Mouse (Mus musculus) heart, embryonic 11.5 days (tissue): Measurements from ENCODE around the gene Mapk1. TPM values are rescaled to one million over a fixed set of nuclear protein-coding genes. Genes with fewer than 3 reads are reported as not detected.

Source experiments
- ATAC-seq: fragments of 200-750 bp; cut with Nextera tagmentation; replicated peaks from 2 replicates; pipeline ENCODE4 v1.8.0; 2017; ENCODE audit warnings: moderate library complexity; ENCODE audit not compliant: insufficient number of reproducible peaks, low FRiP score, low TSS enrichment
- H3K27ac ChIP-seq: fragments of 300-500 bp; sonication (generic); 2 replicates; pipeline ENCODE4 v1.5.1; 2014; ENCODE audit warnings: mild to moderate bottlenecking, low read depth, low read length
- H3K27me3 ChIP-seq: fragments of 300-500 bp; sonication (generic); 2 replicates; pipeline ENCODE4 v1.6.1; 2014; ENCODE audit warnings: mild to moderate bottlenecking, low read length, mixed read lengths; ENCODE audit not compliant: control insufficient read depth, insufficient read depth
- H3K36me3 ChIP-seq: fragments of 300-500 bp; sonication (generic); 2 replicates; pipeline ENCODE4 v1.6.1; 2014; ENCODE audit warnings: mild to moderate bottlenecking, low read length, moderate library complexity, mixed read lengths; ENCODE audit not compliant: control insufficient read depth, insufficient read depth
- H3K4me1 ChIP-seq: fragments of 300-500 bp; sonication (generic); 2 replicates; pipeline ENCODE4 v1.6.1; 2014; ENCODE audit warnings: low read length; ENCODE audit not compliant: control insufficient read depth, insufficient read depth
- H3K4me2 ChIP-seq: fragments of 300-500 bp; sonication (generic); 2 replicates; pipeline ENCODE4 v1.6.1; 2014; ENCODE audit warnings: mild to moderate bottlenecking, moderate library complexity
- H3K4me3 ChIP-seq: fragments of 300-500 bp; sonication (generic); 2 replicates; pipeline ENCODE4 v1.5.1; 2014; ENCODE audit warnings: low read depth, low read length
- H3K9ac ChIP-seq: fragments of 300-500 bp; sonication (generic); 2 replicates; pipeline ENCODE4 v1.6.1; 2014; ENCODE audit warnings: mild to moderate bottlenecking, low read depth, low read length, moderate library complexity
- H3K9me3 ChIP-seq: fragments of 300-500 bp; sonication (generic); replicated peaks from 2 replicates; pipeline ENCODE4 v1.6.1; 2016; ENCODE audit warnings: low read length; ENCODE audit not compliant: control insufficient read depth
- WGBS: fragments of 180-500 bp; shearing (Covaris S2); extraction: QIAGEN DNeasy Blood & Tissue Kit; methylation state at CpG from one replicate; pipeline ENCODE4 v1.1.7; 2014; ENCODE audit not compliant: insufficient replicate concordance; 5-methylcytosine and 5-hydroxymethylcytosine counted together
- polyA plus RNA-seq: library from polyadenylated mRNA; unstranded; fragments of >200 nt; fragmentation: Nextera tagmentation; extraction: Ambion mirVana; gene quantifications from 2 replicates; pipeline ENCODE4 v1.2.1, GENCODE M21; 2014

Mapk1 gene
- polyA plus RNA-seq, 1 experiment from 2014 or later = 146 TPM

DNA sequence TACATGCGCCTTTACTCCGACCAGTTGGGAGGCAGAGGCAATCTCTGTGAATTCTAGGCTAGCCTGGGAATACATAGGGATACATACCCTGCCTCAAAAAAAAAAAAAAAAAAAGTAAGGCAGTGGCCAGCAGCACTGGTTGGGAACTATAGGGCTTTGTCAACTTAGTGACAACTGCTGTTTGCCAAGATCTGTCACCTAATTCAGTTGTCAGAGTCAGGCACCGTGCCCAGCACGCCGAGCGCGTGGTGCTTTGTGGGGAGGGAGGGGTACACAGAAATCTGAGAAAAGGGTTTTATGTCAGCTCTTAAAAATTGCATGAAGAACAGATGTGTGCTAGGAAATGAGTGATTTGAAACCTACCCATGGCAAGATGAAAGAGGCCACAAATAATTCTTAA is 94.9 kb downstream of the Mapk1 start:
- Histone ChIP-seq H3K27ac (no peak overlapping the region), H3K4me1 (no peaks in the 10 kb centered on the region), H3K36me3 (peaks cover 11% of the 10 kb centered on the region), H3K9me3 (0 out of 2 replicates have a peak, but pooled peaks cover 5% of the 10 kb centered on the region), H3K27me3 (no peaks in the 10 kb centered on the region), H3K9ac (no peak overlapping the region), H3K4me3 (no peak overlapping the region), H3K4me2 (no peak overlapping the region)
- 84% methylated on average over 7 of the region's 7 CpGs for WGBS
- ATAC-seq = no peak

- Histone ChIP-seq H3K27ac (no peak overlapping the region), H3K9ac (no peak overlapping the region), H3K9me3 (no peaks in the 10 kb centered on the region), H3K4me2 (no peak overlapping the region), H3K4me3 (no peak overlapping the region), H3K27me3 (no peaks in the 10 kb centered on the region), H3K4me1 (peaks cover 14% of the 10 kb centered on the region), H3K36me3 (peaks cover 17% of the 10 kb centered on the region; the same call in 1 of the 2 replicates)
- no peak for ATAC-seq
- WGBS = 73% methylated on average over 6 of the region's 6 CpGs
Observed at GRCm38 (mm10) chr16:17082121-17082792, 99.1 kb downstream of the Mapk1 start.

DNA sequence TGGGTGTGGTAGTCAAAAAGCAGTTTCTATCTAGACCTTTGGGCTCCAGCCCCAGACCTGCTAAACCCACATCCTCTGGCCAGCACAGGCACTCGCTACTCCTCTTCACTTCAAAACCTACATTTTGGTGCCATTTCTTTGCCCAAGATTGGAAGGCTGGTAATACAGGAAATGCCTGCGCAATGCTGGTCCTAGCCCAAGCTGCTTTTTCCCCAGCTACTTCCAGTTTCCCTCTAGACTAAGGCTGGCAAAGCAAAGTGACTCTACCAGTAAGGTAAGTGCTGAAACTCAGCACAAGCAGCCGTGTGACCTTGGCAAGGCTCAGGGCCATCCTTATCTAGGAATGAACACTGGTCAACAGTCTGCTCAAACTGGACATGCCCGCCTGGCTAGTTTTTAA is 102.5 kb downstream of the Mapk1 start:
- H3K27me3 ChIP-seq = no peaks in the 10 kb centered on the region
- H3K4me3 ChIP-seq = no peak overlapping the region
- peaks cover 38% of the 10 kb centered on the region for H3K36me3 ChIP-seq
- no peak overlapping the region for H3K9ac ChIP-seq
- no peaks in the 10 kb centered on the region for H3K9me3 ChIP-seq
- H3K27ac ChIP-seq = 0 out of 2 replicates have a peak overlapping the region, but pooled peaks have one; percentile 50
- peaks cover 14% of the 10 kb centered on the region for H3K4me1 ChIP-seq
- ATAC-seq = no peak
- H3K4me2 ChIP-seq = no peak overlapping the region
- WGBS = 70% methylated on average over 4 of the region's 4 CpGs

DNA sequence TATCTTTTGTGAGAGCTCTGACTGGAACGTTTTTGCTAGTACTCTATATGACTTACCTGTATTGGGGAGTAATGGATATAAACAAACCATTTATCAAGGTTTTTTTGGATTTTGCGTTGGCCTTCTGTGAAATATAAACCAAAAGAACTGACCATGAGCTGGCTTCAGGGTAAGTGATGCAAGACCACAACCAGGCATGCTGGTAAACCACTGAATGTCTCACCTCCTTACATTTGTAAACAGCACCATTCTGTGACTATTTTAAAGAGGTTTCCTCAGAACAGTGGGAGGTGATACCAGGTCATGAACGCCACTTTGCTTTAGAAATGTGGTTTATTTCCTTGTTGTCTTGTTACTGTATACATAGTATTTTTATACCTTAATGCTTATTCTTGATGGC is 103.1 kb downstream of the Mapk1 start:
- Histone ChIP-seq H3K9ac (no peak overlapping the region), H3K27ac (no peak overlapping the region), H3K27me3 (no peaks in the 10 kb centered on the region), H3K4me2 (no peak overlapping the region), H3K4me3 (no peak overlapping the region), H3K9me3 (no peaks in the 10 kb centered on the region), H3K4me1 (peaks cover 14% of the 10 kb centered on the region), H3K36me3 (peaks cover 38% of the 10 kb centered on the region)
- ATAC-seq = no peak
- WGBS = 77% methylated on average over 3 of the region's 3 CpGs

DNA sequence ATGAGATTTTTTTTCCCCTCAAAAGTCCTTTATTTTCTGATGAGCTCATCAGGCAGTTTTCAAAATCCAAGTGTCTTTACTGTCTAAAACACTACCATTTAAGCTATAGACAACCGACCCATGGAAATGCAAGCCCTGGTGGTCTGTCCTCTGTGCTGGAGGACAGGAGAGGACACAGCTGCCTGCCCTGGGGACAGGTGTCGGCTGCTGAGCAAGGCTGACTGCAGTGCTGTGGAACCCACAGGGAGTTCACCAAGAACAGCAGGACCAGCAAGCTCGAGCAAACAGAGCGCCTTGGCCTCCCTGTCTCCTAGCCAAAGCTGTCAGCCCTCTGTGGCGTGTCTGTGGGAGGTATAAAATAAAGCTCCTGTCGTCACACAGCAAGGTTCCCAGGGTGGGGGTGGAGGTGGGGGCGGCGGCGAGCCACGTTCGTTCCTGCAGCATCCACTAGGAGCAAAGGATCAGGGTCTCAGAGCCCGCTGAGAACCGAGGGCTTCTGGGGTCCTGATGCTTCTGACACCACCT is 103.5 kb downstream of the Mapk1 start:
- H3K4me3 ChIP-seq = no peak overlapping the region
- no peak overlapping the region for H3K9ac ChIP-seq
- H3K4me2 ChIP-seq = no peak overlapping the region
- peaks cover 38% of the 10 kb centered on the region for H3K36me3 ChIP-seq
- no peak for ATAC-seq
- H3K4me1 ChIP-seq = peaks cover 14% of the 10 kb centered on the region
- WGBS = 81% methylated on average over 13 of the region's 13 CpGs
- no peak overlapping the region for H3K27ac ChIP-seq
- no peaks in the 10 kb centered on the region for H3K27me3 ChIP-seq
- no peaks in the 10 kb centered on the region for H3K9me3 ChIP-seq

DNA sequence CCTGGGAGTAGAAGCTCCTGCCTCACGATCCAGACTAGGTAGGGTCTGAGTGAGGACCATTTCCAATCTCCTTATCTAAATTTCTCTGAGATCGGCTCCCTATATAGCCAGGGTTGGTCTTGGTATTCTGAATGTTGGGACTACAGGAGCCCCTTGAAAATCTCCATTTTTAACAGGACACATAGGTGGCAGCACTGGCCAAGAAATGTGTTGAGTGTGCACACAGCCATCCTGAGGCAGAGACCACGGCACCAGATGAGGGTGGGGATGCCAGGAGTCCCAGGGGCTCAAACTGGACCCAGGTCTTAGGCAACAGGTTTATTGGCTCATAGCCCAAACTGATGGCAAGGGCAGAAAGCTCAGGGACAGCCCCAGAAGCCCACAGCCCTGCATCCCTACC is 105.2 kb downstream of the Mapk1 start:
- Histone ChIP-seq H3K27ac (no peak overlapping the region), H3K27me3 (no peaks in the 10 kb centered on the region), H3K4me3 (no peak overlapping the region), H3K4me1 (peaks cover 14% of the 10 kb centered on the region), H3K36me3 (peaks cover 43% of the 10 kb centered on the region), H3K9ac (no peak overlapping the region), H3K4me2 (no peak overlapping the region), H3K9me3 (no peaks in the 10 kb centered on the region)
- no peak for ATAC-seq
- 81% methylated on average over 3 of the region's 3 CpGs for WGBS

DNA sequence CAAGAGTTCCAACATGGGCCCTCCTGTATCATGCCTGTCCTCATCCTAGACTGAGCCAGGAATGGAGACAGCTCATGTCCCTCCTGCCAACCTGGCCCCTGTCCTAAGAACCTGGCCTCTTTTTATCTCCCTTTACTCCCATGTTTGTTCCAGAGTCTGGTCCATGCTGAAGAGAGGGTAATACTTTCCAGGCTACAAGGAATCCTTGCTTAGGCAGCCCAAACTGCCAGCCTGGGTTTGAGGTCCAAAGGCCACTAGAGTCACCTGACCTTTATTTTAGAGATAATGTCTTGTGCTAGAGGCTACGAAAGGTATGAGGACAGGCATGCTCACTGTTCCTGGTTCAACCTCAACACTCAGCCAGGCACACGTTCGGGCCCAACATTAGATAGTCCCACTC is 113.8 kb downstream of the Mapk1 start:
- no peak overlapping the region for H3K4me3 ChIP-seq
- no peak for ATAC-seq
- H3K27me3 ChIP-seq = no peaks in the 10 kb centered on the region
- H3K9ac ChIP-seq = no peak overlapping the region
- H3K36me3 ChIP-seq = peaks cover 55% of the 10 kb centered on the region
- H3K4me1 ChIP-seq = no peaks in the 10 kb centered on the region
- no peak overlapping the region for H3K4me2 ChIP-seq
- no peak overlapping the region for H3K27ac ChIP-seq
- 92% methylated on average over 3 of the region's 3 CpGs for WGBS
- H3K9me3 ChIP-seq = no peaks in the 10 kb centered on the region
